ENCODE assay signal across 27 mouse cellular contexts in the genomic region with DNA sequence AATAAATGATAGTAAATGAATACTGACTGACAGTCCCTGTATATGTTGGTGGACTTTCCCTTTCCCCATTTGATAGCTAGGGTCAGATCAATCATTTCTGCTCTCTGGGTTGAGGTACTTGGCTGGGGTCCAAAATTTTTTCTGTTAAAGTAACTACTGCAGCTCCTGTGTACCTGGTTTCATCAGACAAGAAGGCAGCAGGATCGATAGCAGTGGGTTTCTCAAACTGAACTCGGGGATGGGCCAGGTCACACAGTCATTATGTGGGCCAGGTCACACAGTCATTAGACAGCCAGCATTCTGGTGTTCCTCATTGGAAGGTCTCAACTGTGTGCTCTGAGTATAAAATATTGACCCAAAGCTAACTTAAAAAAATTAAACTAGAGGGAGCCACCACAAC. TPM values are rescaled to one million over a fixed set of nuclear protein-coding genes. Genes with fewer than 3 reads are reported as not detected.
DNase-seq lines count a peak whose midpoint lies in the region; ATAC-seq and TF ChIP-seq lines count a peak whose summit lies in the region.
"Had no signal": no experiment of that assay in that cellular context is flagged by ENCODE, and none has a peak within 500 bp of the region (broad histone marks: within the 10 kb centered on the region; RNA-seq: fewer than 3 reads in every experiment).

No protein-coding gene starts in this region.

- H3K27ac ChIP-seq in liver, embryonic 16.5 days (ENCODE audit: low read length), result no peak overlapping the region; the same call in 1 of the 2 replicates
- H3K27ac ChIP-seq in liver, embryonic 12.5 days, result no peak overlapping the region
- H3K27ac ChIP-seq in ES-Bruce4 (ENCODE audit: insufficient read depth, low read length) (peak overlapping the region; percentile 99), ES-E14 (ENCODE audit: insufficient read depth, low read depth, low read length, poor library complexity, severe bottlenecking) (peak overlapping the region; percentile 81)
- H3K27ac ChIP-seq: embryonic facial prominence, embryonic 13.5 days; embryonic facial prominence, embryonic 15.5 days; forebrain, embryonic 10.5 days; forebrain, embryonic 12.5 days had no signal

- peak; percentile 52 for ATAC-seq in liver, embryonic 16.5 days (ENCODE audit: low read depth)
- ATAC-seq in liver, embryonic 12.5 days, result no peak
- ATAC-seq in granulocyte monocyte progenitor cell, adult 5-6 weeks (replicated peaks; ENCODE audit: poor library complexity, severe bottlenecking), result no peak
- ATAC-seq: forebrain, embryonic 14.5 days; forebrain, embryonic 16.5 days had no signal

- TF ChIP-seq EP300 in ES-Bruce4 (IDR thresholded peaks at IDR 0.05; ENCODE audit: insufficient read depth, low read depth, low read length), result no peak

- TF ChIP-seq CTCF in ES-Bruce4 (IDR thresholded peaks at IDR 0.05; ENCODE audit: low read depth, low read length), result no peak

- TF ChIP-seq POLR2A in ES-Bruce4 (IDR thresholded peaks at IDR 0.05; ENCODE audit: insufficient read depth, low read length), result no peak

- H3K9me3 ChIP-seq in liver, embryonic 16.5 days (replicated peaks; ENCODE audit: control insufficient read depth, low read length), result no peaks in the 10 kb centered on the region
- no peaks in the 10 kb centered on the region for H3K9me3 ChIP-seq in liver, embryonic 12.5 days (replicated peaks)
- H3K9me3 ChIP-seq in ES-Bruce4 (replicated peaks; ENCODE audit: control insufficient read depth, insufficient read depth, low read length, poor library complexity, severe bottlenecking), result no peaks in the 10 kb centered on the region
- H3K9me3 ChIP-seq in ES-E14 (ENCODE audit: control insufficient read depth, insufficient read depth, low read depth, low read length), result no peaks in the 10 kb centered on the region
- H3K9me3 ChIP-seq: embryonic facial prominence, embryonic 13.5 days; embryonic facial prominence, embryonic 15.5 days; forebrain, embryonic 10.5 days; forebrain, embryonic 12.5 days had no signal

- no peak overlapping the region for H3K4me2 ChIP-seq in liver, embryonic 16.5 days (ENCODE audit: low read depth, low read length)
- no peak overlapping the region for H3K4me2 ChIP-seq in liver, embryonic 12.5 days
- H3K4me2 ChIP-seq: embryonic facial prominence, embryonic 13.5 days; embryonic facial prominence, embryonic 15.5 days; forebrain, embryonic 12.5 days had no signal

- in situ Hi-C loops in ES-E14 (cut with MboI; ENCODE audit: low sequenced_read_pairs in 2 of 2, unreplicated experiment in 2 of 2), result no loop called here

- peak; percentile 56 for DNase-seq in heart, adult 11 months
- no peak for DNase-seq in heart, adult 8-10 months (ENCODE audit: low spot score)
- DNase-seq in ES-E14 (ENCODE audit: low read depth, low spot score), result no peak
- DNase-seq: adrenal gland, postnatal 10 days; adrenal gland, postnatal 25 days; cerebellum, adult 11-12 months; cerebellum, adult 2 months; cerebellum, adult 9-11 months; cerebellum, postnatal 14 days; cerebellum, postnatal 36 days; embryo, embryonic 11 days had no signal

- H3K36me3 ChIP-seq in liver, embryonic 16.5 days (ENCODE audit: control insufficient read depth, insufficient read depth), result no peaks in the 10 kb centered on the region
- H3K36me3 ChIP-seq in liver, embryonic 12.5 days, result no peaks in the 10 kb centered on the region
- H3K36me3 ChIP-seq in ES-Bruce4 (ENCODE audit: control insufficient read depth, insufficient read depth, low read length, poor library complexity, severe bottlenecking), result no peaks in the 10 kb centered on the region
- no peaks in the 10 kb centered on the region for H3K36me3 ChIP-seq in ES-E14 (ENCODE audit: control insufficient read depth, insufficient read depth, low read length, poor library complexity, severe bottlenecking)
- H3K36me3 ChIP-seq: embryonic facial prominence, embryonic 13.5 days; embryonic facial prominence, embryonic 15.5 days; forebrain, embryonic 10.5 days; forebrain, embryonic 12.5 days had no signal

- WGBS in liver, embryonic 16.5 days (ENCODE audit: insufficient replicate concordance), result 60% methylated on average over 2 of the region's 2 CpGs
- whole genome bisulfite sequencing in liver, embryonic 12.5 days (ENCODE audit: insufficient replicate concordance), result 50% methylated on average over 2 of the region's 2 CpGs

- H3K9ac ChIP-seq in liver, embryonic 16.5 days (ENCODE audit: low read depth, low read length), result no peak overlapping the region
- no peak overlapping the region for H3K9ac ChIP-seq in liver, embryonic 12.5 days
- H3K9ac ChIP-seq in ES-Bruce4 (ENCODE audit: low read depth, poor library complexity, severe bottlenecking) (peak overlapping the region; percentile 41; the same call in 1 of the 2 replicates), ES-E14 (ENCODE audit: insufficient read depth, low read depth, low read length, poor library complexity, severe bottlenecking) (no peak overlapping the region; the same call in 1 of the 2 replicates)
- H3K9ac ChIP-seq: embryonic facial prominence, embryonic 13.5 days; embryonic facial prominence, embryonic 15.5 days; forebrain, embryonic 12.5 days had no signal

- H3K4me3 ChIP-seq in liver, embryonic 16.5 days (ENCODE audit: low read depth, low read length), result no peak overlapping the region
- H3K4me3 ChIP-seq in liver, embryonic 12.5 days, result no peak overlapping the region
- H3K4me3 ChIP-seq in ES-Bruce4 (ENCODE audit: low read depth, low read length) (no peak overlapping the region), ES-E14 (ENCODE audit: insufficient read depth in 1 of 2, low read depth in 1 of 2, low read length in 2 of 2, poor library complexity in 1 of 2, severe bottlenecking in 1 of 2) (no peak overlapping the region)
- H3K4me3 ChIP-seq: embryonic facial prominence, embryonic 13.5 days; embryonic facial prominence, embryonic 15.5 days; erythroblast, embryonic 14.5 days; forebrain, embryonic 10.5 days; forebrain, embryonic 12.5 days had no signal

- no peaks in the 10 kb centered on the region; the same call in 1 of the 2 replicates for H3K27me3 ChIP-seq in liver, embryonic 16.5 days (ENCODE audit: control insufficient read depth, insufficient read depth, low read depth, low read length)
- H3K27me3 ChIP-seq in liver, embryonic 12.5 days (replicated peaks), result peaks cover 5% of the 10 kb centered on the region; the same call in 1 of the 2 replicates
- no peaks in the 10 kb centered on the region for H3K27me3 ChIP-seq in ES-Bruce4 (ENCODE audit: control insufficient read depth, insufficient read depth, low read length, poor library complexity, severe bottlenecking)
- H3K27me3 ChIP-seq: embryonic facial prominence, embryonic 15.5 days had no signal

- H3K4me1 ChIP-seq in liver, embryonic 16.5 days (ENCODE audit: control insufficient read depth, low read depth, low read length), result peaks cover 4% of the 10 kb centered on the region
- peaks cover 16% of the 10 kb centered on the region for H3K4me1 ChIP-seq in liver, embryonic 12.5 days
- H3K4me1 ChIP-seq in ES-Bruce4 (ENCODE audit: control insufficient read depth, insufficient read depth, low read length) (peaks cover 4% of the 10 kb centered on the region), ES-E14 (ENCODE audit: control insufficient read depth in 2 of 2, insufficient read depth in 2 of 2, low read length in 2 of 2, poor library complexity in 1 of 2) (peaks cover 10 to 14% of the 10 kb centered on the region in 2 experiments; a peak in 3 of 4 replicates)

TF ChIP-seq in ES-E14, 5 proteins besides CTCF, POLR2A, EP300 and RAD21:
- no peak for TF ChIP-seq CHD2 (IDR thresholded peaks at IDR 0.05; ENCODE audit: low read depth, low read length)
- TF ChIP-seq HCFC1 (IDR thresholded peaks at IDR 0.05; ENCODE audit: borderline replicate concordance, insufficient read depth, low read length), result no peak
- no peak for TF ChIP-seq MAFK (IDR thresholded peaks at IDR 0.05; ENCODE audit: insufficient read depth, low read depth, low read length)
- TF ChIP-seq ZC3H11A (IDR thresholded peaks at IDR 0.05; ENCODE audit: borderline replicate concordance, low read depth, low read length), result no peak
- TF ChIP-seq ZNF384 (IDR thresholded peaks at IDR 0.05; ENCODE audit: low read depth, low read length), result no peak

RNA-seq across cellular contexts. Expression of gene Twistnb, which starts 1.7 kb away (rescaled TPM):
- 1 to 10 TPM; 5.6 to 9.5 (median 8.6) TPM for total RNA-seq in heart, adult 8-10 months (2022)
- 21.0 and 23.2 TPM in 2 replicates for polyA plus RNA-seq in liver, embryonic 16.5 days (2015; fragmentation: Nextera tagmentation; extraction: Ambion mirVana)
- polyA plus RNA-seq in liver, embryonic 12.5 days (2016; fragmentation: Nextera tagmentation; extraction: Ambion mirVana), result 44.6 and 46.4 TPM in 2 replicates
- polyA plus RNA-seq in ES-Bruce4 (2011; ENCODE audit: insufficient read depth, insufficient read length, low read depth, missing spikeins), result 30.5 and 32.1 TPM in 2 replicates
- total RNA-seq in ES-E14 (2012; rRNA removed), result 23.0 and 27.6 TPM in 2 replicates
- 30.8 and 35.3 TPM in 2 replicates for total RNA-seq in granulocyte monocyte progenitor cell, adult 5-6 weeks (2014; fragmentation: Nextera tagmentation)
- total RNA-seq in granulocyte monocyte progenitor cell, adult 5-6 weeks (2017), result 55.1 and 67.3 TPM in 2 replicates

RNA-seq across cellular contexts. Expression of gene Efcab10, which starts 33.1 kb away (rescaled TPM):
- total RNA-seq in heart, adult 8-10 months (2022), result not detected
- not detected in 2 replicates for polyA plus RNA-seq in liver, embryonic 16.5 days (2015; fragmentation: Nextera tagmentation; extraction: Ambion mirVana)
- not detected in 2 replicates for polyA plus RNA-seq in liver, embryonic 12.5 days (2016; fragmentation: Nextera tagmentation; extraction: Ambion mirVana)
- 2.1 and 4.7 TPM in 2 replicates for polyA plus RNA-seq in ES-Bruce4 (2011; ENCODE audit: insufficient read depth, insufficient read length, low read depth, missing spikeins)
- 0.63 TPM in 1 of 2 replicates, not detected in the other for total RNA-seq in ES-E14 (2012; rRNA removed)
- not detected in 2 replicates for total RNA-seq in granulocyte monocyte progenitor cell, adult 5-6 weeks (2014; fragmentation: Nextera tagmentation)
- total RNA-seq in granulocyte monocyte progenitor cell, adult 5-6 weeks (2017), result not detected in 2 replicates
- total RNA-seq: adrenal gland, postnatal 4 days; common myeloid progenitor, adult 5-6 weeks; MEL had no signal
- polyA plus RNA-seq: adrenal gland, adult 2 months; C2C12; erythroblast, embryonic 14.5 days had no signal

Comparison
In these comparisons a context has a peak if more than half of its experiments do, and no peak if none do; other contexts are left out.
1. H3K27ac ChIP-seq: peak in ES-Bruce4 (single experiment) and ES-E14 (single experiment); none in liver, embryonic 16.5 days (single experiment) and liver, embryonic 12.5 days (single experiment).